Mouse (Mus musculus) erythroblast, embryonic 14.5 days (primary cell): Measurements from ENCODE around the gene Gngt2.

Source experiments
- GATA1 ChIP-seq: IDR thresholded peaks from 2 replicates; pipeline ENCODE4 v1.6.1; 2012; ENCODE audit warnings: low read length, inconsistent platforms, mixed read lengths
- TAL1 ChIP-seq: IDR thresholded peaks from 3 replicates; pipeline ENCODE4 v1.6.1; 2012; ENCODE audit warnings: low read length, inconsistent platforms, mixed read lengths

- TF ChIP-seq TAL1 = no peak
- no peak for TF ChIP-seq GATA1
These were observed 38.8 kb downstream of the Gngt2 start for GRCm38 (mm10) chr11:95875804-95876203.
